Mouse (Mus musculus): ENCODE measurements around the gene Rasal1. TPM values are rescaled to one million over a fixed set of nuclear protein-coding genes. Genes with fewer than 3 reads are reported as not detected.
A peak's percentile ranks its signal among the peaks of the same experiment; 100 is the strongest.

Rasal1 gene
- polyA plus RNA-seq, 1 experiment from 2014 or later, result 0.20 TPM

GRCm38 (mm10) chr5:120626399-120626798 is 22.2 kb upstream of the Rasal1 start:
- Histone ChIP-seq H3K27ac (no peak overlapping the region), H3K27me3 (peaks cover 19% of the 10 kb centered on the region), H3K4me1 (peaks cover 4% of the 10 kb centered on the region), H3K4me2 (no peak overlapping the region), H3K36me3 (replicated peaks) (peaks cover 60% of the 10 kb centered on the region), H3K4me3 (replicated peaks) (no peak overlapping the region), H3K9ac (no peak overlapping the region), H3K9me3 (no peaks in the 10 kb centered on the region)
- 25% methylated on average over 19 of the region's 19 CpGs for WGBS
- peak; percentile 51 for ATAC-seq (ENCODE audit: low FRiP score)

GRCm38 (mm10) chr5:120627515-120628300 is 20.9 kb upstream of the Rasal1 start:
- Histone ChIP-seq H3K9ac (no peak overlapping the region), H3K27me3 (peaks cover 26% of the 10 kb centered on the region), H3K27ac (no peak overlapping the region), H3K4me3 (replicated peaks) (no peak overlapping the region), H3K4me1 (peaks cover 5% of the 10 kb centered on the region), H3K36me3 (replicated peaks) (peaks cover 47% of the 10 kb centered on the region), H3K4me2 (no peak overlapping the region), H3K9me3 (0 out of 2 replicates have a peak, but pooled peaks cover 5% of the 10 kb centered on the region)
- 87% methylated on average over 15 of the region's 15 CpGs for WGBS
- ATAC-seq (ENCODE audit: low FRiP score), result 0 out of 2 replicates have a peak, but pooled peaks have one; percentile 24

GRCm38 (mm10) chr5:120628624-120629023 is 20.0 kb upstream of the Rasal1 start:
- Histone ChIP-seq H3K36me3 (replicated peaks) (peaks cover 39% of the 10 kb centered on the region), H3K27ac (no peak overlapping the region)
- WGBS, result 81% methylated on average over 7 of the region's 7 CpGs

GRCm38 (mm10) chr5:120631128-120631527 is 17.5 kb upstream of the Rasal1 start:
- WGBS, result 9% methylated on average over 29 of the region's 29 CpGs
- H3K36me3 ChIP-seq (replicated peaks), result peaks cover 14% of the 10 kb centered on the region

More at GRCm38 (mm10) chr5:120628624-120629023, 20.0 kb upstream of the Rasal1 start:
- Histone ChIP-seq H3K9ac (no peak overlapping the region; the same call in 1 of the 2 replicates), H3K4me1 (peaks cover 5% of the 10 kb centered on the region), H3K27me3 (peaks cover 30% of the 10 kb centered on the region), H3K4me2 (no peak overlapping the region), H3K4me3 (replicated peaks) (no peak overlapping the region), H3K9me3 (0 out of 2 replicates have a peak, but pooled peaks cover 5% of the 10 kb centered on the region)
- ATAC-seq (ENCODE audit: low FRiP score), result no peak

GRCm38 (mm10) chr5:120631892-120632291 is 16.7 kb upstream of the Rasal1 start:
- no peak for ATAC-seq (ENCODE audit: low FRiP score)
- WGBS, result 90% methylated on average over 5 of the region's 5 CpGs
- H3K4me2 ChIP-seq, result no peak overlapping the region
- H3K4me1 ChIP-seq, result peaks cover 5% of the 10 kb centered on the region; the same call in 1 of the 2 replicates
- no peak overlapping the region for H3K9ac ChIP-seq
- H3K27ac ChIP-seq, result no peak overlapping the region
- no peak overlapping the region for H3K4me3 ChIP-seq (replicated peaks)
- H3K36me3 ChIP-seq (replicated peaks), result peaks cover 11% of the 10 kb centered on the region
- H3K9me3 ChIP-seq, result 0 out of 2 replicates have a peak, but pooled peaks cover 5% of the 10 kb centered on the region
- peaks cover 30% of the 10 kb centered on the region for H3K27me3 ChIP-seq

More at GRCm38 (mm10) chr5:120631128-120631527, 17.5 kb upstream of the Rasal1 start:
- no peak for ATAC-seq (ENCODE audit: low FRiP score)
- Histone ChIP-seq H3K4me1 (peaks cover 5% of the 10 kb centered on the region), H3K4me3 (replicated peaks) (0 out of 2 replicates have a peak overlapping the region, but pooled peaks have one; percentile 10), H3K27me3 (peaks cover 30% of the 10 kb centered on the region), H3K4me2 (peak overlapping the region; percentile 42), H3K9ac (no peak overlapping the region), H3K9me3 (0 out of 2 replicates have a peak, but pooled peaks cover 5% of the 10 kb centered on the region), H3K27ac (no peak overlapping the region)

- Histone ChIP-seq H3K9ac (no peak within 1 kb of the TSS), H3K27ac (no peak within 1 kb of the TSS), H3K27me3 (peaks cover 30% of the 10 kb centered on the region), H3K9me3 (0 out of 2 replicates have a peak, but pooled peaks cover 5% of the 10 kb centered on the region), H3K4me1 (0 out of 2 replicates have a peak, but pooled peaks cover 5% of the 10 kb centered on the region), H3K4me2 (no peak within 1 kb of the TSS), H3K4me3 (replicated peaks) (no peak within 1 kb of the TSS), H3K36me3 (replicated peaks) (no peaks in the 10 kb centered on the region)
- WGBS, result 70% methylated on average over 9 of the region's 9 CpGs
- ATAC-seq (ENCODE audit: low FRiP score), result no peak
Measured at GRCm38 (mm10) chr5:120634131-120634530, 14.5 kb upstream of the Rasal1 start, which contains the start of gene Cfap73. Gene Cfap73, minus strand, starts transcription at chr5:120634235.

GRCm38 (mm10) chr5:120634860-120635259 is 13.8 kb upstream of the Rasal1 start:
- ATAC-seq (ENCODE audit: low FRiP score), result no peak
- no peak overlapping the region for H3K27ac ChIP-seq
- no peak overlapping the region for H3K4me3 ChIP-seq (replicated peaks)
- 63% methylated on average over 5 of the region's 5 CpGs for WGBS
- H3K36me3 ChIP-seq (replicated peaks), result no peaks in the 10 kb centered on the region
- H3K4me1 ChIP-seq, result 0 out of 2 replicates have a peak, but pooled peaks cover 5% of the 10 kb centered on the region
- H3K9me3 ChIP-seq, result 0 out of 2 replicates have a peak, but pooled peaks cover 5% of the 10 kb centered on the region
- H3K9ac ChIP-seq, result no peak overlapping the region
- peaks cover 25% of the 10 kb centered on the region for H3K27me3 ChIP-seq
- H3K4me2 ChIP-seq, result no peak overlapping the region

- whole genome bisulfite sequencing, result 83% methylated on average over 5 of the region's 5 CpGs
- peaks cover 18% of the 10 kb centered on the region; the same call in 1 of the 2 replicates for H3K27me3 ChIP-seq
- H3K4me1 ChIP-seq, result 0 out of 2 replicates have a peak, but pooled peaks cover 5% of the 10 kb centered on the region
- H3K27ac ChIP-seq, result no peak overlapping the region
- no peak overlapping the region for H3K4me2 ChIP-seq
- 0 out of 2 replicates have a peak, but pooled peaks cover 5% of the 10 kb centered on the region for H3K9me3 ChIP-seq
- H3K9ac ChIP-seq, result no peak overlapping the region
- H3K36me3 ChIP-seq (replicated peaks), result no peaks in the 10 kb centered on the region
- no peak overlapping the region for H3K4me3 ChIP-seq (replicated peaks)
- no peak for ATAC-seq (ENCODE audit: low FRiP score)
Measured at GRCm38 (mm10) chr5:120635633-120636032, 13.0 kb upstream of the Rasal1 start.

GRCm38 (mm10) chr5:120640094-120640493 is 8.5 kb upstream of the Rasal1 start:
- Histone ChIP-seq H3K4me2 (no peak overlapping the region), H3K36me3 (replicated peaks) (no peaks in the 10 kb centered on the region), H3K9me3 (no peaks in the 10 kb centered on the region), H3K4me3 (replicated peaks) (no peak overlapping the region), H3K4me1 (no peaks in the 10 kb centered on the region), H3K9ac (no peak overlapping the region), H3K27ac (no peak overlapping the region), H3K27me3 (no peaks in the 10 kb centered on the region)
- WGBS, result 91% methylated on average over 7 of the region's 7 CpGs
- no peak for ATAC-seq (ENCODE audit: low FRiP score)

GRCm38 (mm10) chr5:120643365-120644085 is 5.1 kb upstream of the Rasal1 start:
- ATAC-seq (ENCODE audit: low FRiP score), result no peak
- no peak overlapping the region for H3K27ac ChIP-seq

GRCm38 (mm10) chr5:120644227-120644626 is 4.4 kb upstream of the Rasal1 start:
- H3K9me3 ChIP-seq, result no peaks in the 10 kb centered on the region
- H3K27ac ChIP-seq, result no peak overlapping the region
- no peak overlapping the region for H3K4me2 ChIP-seq
- no peak overlapping the region for H3K9ac ChIP-seq
- H3K27me3 ChIP-seq, result peaks cover 35% of the 10 kb centered on the region
- peaks cover 11% of the 10 kb centered on the region for H3K4me1 ChIP-seq
- H3K36me3 ChIP-seq (replicated peaks), result no peaks in the 10 kb centered on the region
- ATAC-seq (ENCODE audit: low FRiP score), result no peak
- no peak overlapping the region for H3K4me3 ChIP-seq (replicated peaks)
- 94% methylated on average over 3 of the region's 3 CpGs for WGBS

More at GRCm38 (mm10) chr5:120643365-120644085, 5.1 kb upstream of the Rasal1 start:
- Histone ChIP-seq H3K4me2 (no peak overlapping the region), H3K9ac (no peak overlapping the region), H3K27me3 (peaks cover 28% of the 10 kb centered on the region), H3K9me3 (no peaks in the 10 kb centered on the region), H3K4me3 (replicated peaks) (no peak overlapping the region), H3K36me3 (replicated peaks) (no peaks in the 10 kb centered on the region), H3K4me1 (peaks cover 4% of the 10 kb centered on the region)
- WGBS, result 80% methylated on average over 14 of the region's 14 CpGs

- WGBS, result 61% methylated on average over 6 of the region's 6 CpGs
- H3K9ac ChIP-seq, result no peak overlapping the region
- H3K27me3 ChIP-seq, result peaks cover 51% of the 10 kb centered on the region
- no peak for ATAC-seq (ENCODE audit: low FRiP score)
- H3K4me1 ChIP-seq, result peaks cover 14% of the 10 kb centered on the region
- no peak overlapping the region for H3K4me3 ChIP-seq (replicated peaks)
- no peak overlapping the region for H3K4me2 ChIP-seq
- H3K9me3 ChIP-seq, result no peaks in the 10 kb centered on the region
- H3K27ac ChIP-seq, result no peak overlapping the region
- no peaks in the 10 kb centered on the region for H3K36me3 ChIP-seq (replicated peaks)
Measured at GRCm38 (mm10) chr5:120645851-120646250, 2.8 kb upstream of the Rasal1 start.
